Mouse (Mus musculus) gonadal fat pad, adult 2 months (tissue): Measurements from ENCODE around the gene Ints11. TPM values are rescaled to one million over a fixed set of nuclear protein-coding genes. Genes with fewer than 3 reads are reported as not detected.

Source experiments
- DNase-seq: peaks from one replicate; pipeline ENCODE4 v3.0.0-alpha.2; 2012; ENCODE audit warnings: low read depth
- polyA plus RNA-seq: library from polyadenylated mRNA; depleted of rRNA; stranded (reverse); fragments of >200 nt; gene quantifications from 2 replicates; pipeline ENCODE4 v1.2.3, GENCODE M21; 2012

The Ints11 gene
- polyA plus RNA-seq, 1 experiment: 36.5 TPM

GRCm38 (mm10) chr4:155892017-155892416, 22.7 kb downstream of the Ints11 start:
- DNase-seq: no peak

- no peak for DNase-seq
These were observed 23.3 kb downstream of the Ints11 start for GRCm38 (mm10) chr4:155892438-155893211.

GRCm38 (mm10) chr4:155893212-155893690, 23.9 kb downstream of the Ints11 start:
- no peak for DNase-seq

GRCm38 (mm10) chr4:155894311-155894881, 25.1 kb downstream of the Ints11 start:
- no peak for DNase-seq

GRCm38 (mm10) chr4:155895216-155895615, 25.9 kb downstream of the Ints11 start:
- no peak for DNase-seq

GRCm38 (mm10) chr4:155895826-155896225, 26.5 kb downstream of the Ints11 start:
- DNase-seq: no peak

GRCm38 (mm10) chr4:155896461-155896860, 27.1 kb downstream of the Ints11 start:
- DNase-seq: no peak

- no peak for DNase-seq
These were observed 29.0 kb downstream of the Ints11 start for GRCm38 (mm10) chr4:155898318-155898717.

GRCm38 (mm10) chr4:155899355-155899754, 30.0 kb downstream of the Ints11 start:
- DNase-seq: no peak

- DNase-seq: no peak
These were observed 31.9 kb downstream of the Ints11 start for GRCm38 (mm10) chr4:155901205-155901604.

- no peak for DNase-seq
These were observed 33.9 kb downstream of the Ints11 start for GRCm38 (mm10) chr4:155903246-155903645.

GRCm38 (mm10) chr4:155904318-155905102, 35.2 kb downstream of the Ints11 start:
- DNase-seq: no peak

GRCm38 (mm10) chr4:155905634-155906033, 36.3 kb downstream of the Ints11 start:
- DNase-seq: no peak

- DNase-seq: no peak
These were observed 36.8 kb downstream of the Ints11 start for GRCm38 (mm10) chr4:155906125-155906524.

GRCm38 (mm10) chr4:155907003-155907402, 37.7 kb downstream of the Ints11 start:
- no peak for DNase-seq

- DNase-seq: no peak
These were observed 38.9 kb downstream of the Ints11 start for GRCm38 (mm10) chr4:155908281-155908680.

GRCm38 (mm10) chr4:155908751-155909150, 39.4 kb downstream of the Ints11 start:
- no peak for DNase-seq

- no peak for DNase-seq
These were observed 62.7 kb downstream of the Ints11 start for GRCm38 (mm10) chr4:155932031-155932430.
